Mouse (Mus musculus): ENCODE results near the gene Prex1. TPM values are rescaled to one million over a fixed set of nuclear protein-coding genes. Genes with fewer than 3 reads are reported as not detected.
A peak's percentile ranks its signal among the peaks of the same experiment; 100 is the strongest.

The Prex1 gene
- polyA plus RNA-seq, 1 experiment from 2014 or later = 29.7 TPM

GRCm38 (mm10) chr2:166664506-166664905 is 49.1 kb downstream of the Prex1 start:
- peaks cover 88% of the 10 kb centered on the region for H3K4me1 ChIP-seq (replicated peaks)
- 0 out of 2 replicates have a peak overlapping the region, but pooled peaks have one; percentile 20 for H3K27ac ChIP-seq
- 66% methylated on average over 15 of the region's 15 CpGs for WGBS
- no peak overlapping the region for H3K9ac ChIP-seq
- no peaks in the 10 kb centered on the region for H3K36me3 ChIP-seq
- no peak overlapping the region for H3K4me2 ChIP-seq
- no peaks in the 10 kb centered on the region for H3K9me3 ChIP-seq
- ATAC-seq (ENCODE audit: low FRiP score) = no peak
- no peaks in the 10 kb centered on the region for H3K27me3 ChIP-seq
- H3K4me3 ChIP-seq = no peak overlapping the region

GRCm38 (mm10) chr2:166663250-166663961 is 50.2 kb downstream of the Prex1 start:
- Histone ChIP-seq H3K4me1 (replicated peaks) (peaks cover 81% of the 10 kb centered on the region), H3K27me3 (no peaks in the 10 kb centered on the region), H3K9me3 (no peaks in the 10 kb centered on the region), H3K4me3 (no peak overlapping the region), H3K9ac (peak overlapping the region; percentile 5; the same call in 1 of the 2 replicates), H3K36me3 (no peaks in the 10 kb centered on the region), H3K27ac (peak overlapping the region; percentile 73), H3K4me2 (no peak overlapping the region)
- 47% methylated on average over 9 of the region's 9 CpGs for WGBS
- 0 out of 2 replicates have a peak, but pooled peaks have one; percentile 12 for ATAC-seq (ENCODE audit: low FRiP score)

- Histone ChIP-seq H3K4me3 (no peak overlapping the region), H3K36me3 (no peaks in the 10 kb centered on the region), H3K9ac (0 out of 2 replicates have a peak overlapping the region, but pooled peaks have one; percentile 2), H3K27me3 (no peaks in the 10 kb centered on the region), H3K4me2 (no peak overlapping the region), H3K27ac (peak overlapping the region; percentile 73), H3K4me1 (replicated peaks) (peaks cover 79% of the 10 kb centered on the region), H3K9me3 (no peaks in the 10 kb centered on the region)
- WGBS = 50% methylated on average over 6 of the region's 6 CpGs
- ATAC-seq (ENCODE audit: low FRiP score) = 0 out of 2 replicates have a peak, but pooled peaks have one; percentile 22
These were observed 51.0 kb downstream of the Prex1 start for GRCm38 (mm10) chr2:166662595-166663160.

- Histone ChIP-seq H3K36me3 (no peaks in the 10 kb centered on the region), H3K9me3 (no peaks in the 10 kb centered on the region), H3K27ac (peak overlapping the region; percentile 73), H3K4me1 (replicated peaks) (peaks cover 79% of the 10 kb centered on the region), H3K4me2 (no peak overlapping the region), H3K9ac (no peak overlapping the region), H3K27me3 (no peaks in the 10 kb centered on the region), H3K4me3 (no peak overlapping the region)
- WGBS = 67% methylated on average over 3 of the region's 3 CpGs
- no peak for ATAC-seq (ENCODE audit: low FRiP score)
These were observed 51.7 kb downstream of the Prex1 start for GRCm38 (mm10) chr2:166661971-166662370.

- peaks cover 79% of the 10 kb centered on the region for H3K4me1 ChIP-seq (replicated peaks)
- no peaks in the 10 kb centered on the region for H3K36me3 ChIP-seq
- H3K9me3 ChIP-seq = no peaks in the 10 kb centered on the region
- peak overlapping the region; percentile 73 for H3K27ac ChIP-seq
- H3K9ac ChIP-seq = no peak overlapping the region
- H3K4me2 ChIP-seq = no peak overlapping the region
- WGBS = 73% methylated on average over 12 of the region's 12 CpGs
- H3K4me3 ChIP-seq = no peak overlapping the region
- no peaks in the 10 kb centered on the region for H3K27me3 ChIP-seq
- ATAC-seq (ENCODE audit: low FRiP score) = no peak
These were observed 52.1 kb downstream of the Prex1 start for GRCm38 (mm10) chr2:166661498-166661897.

- WGBS = 68% methylated on average over 3 of the region's 3 CpGs
These were observed 55.3 kb downstream of the Prex1 start for GRCm38 (mm10) chr2:166658380-166658779.

GRCm38 (mm10) chr2:166657451-166658011 is 56.1 kb downstream of the Prex1 start:
- no peak for ATAC-seq (ENCODE audit: low FRiP score)
- 13% methylated on average over 10 of the region's 10 CpGs for WGBS
- H3K4me1 ChIP-seq (replicated peaks) = peaks cover 69% of the 10 kb centered on the region
- no peak overlapping the region for H3K4me2 ChIP-seq
- H3K4me3 ChIP-seq = no peak overlapping the region
- H3K9me3 ChIP-seq = no peaks in the 10 kb centered on the region
- peak overlapping the region; percentile 53; the same call in 1 of the 2 replicates for H3K9ac ChIP-seq
- peak overlapping the region; percentile 79 for H3K27ac ChIP-seq
- no peaks in the 10 kb centered on the region for H3K27me3 ChIP-seq
- H3K36me3 ChIP-seq = no peaks in the 10 kb centered on the region

More at GRCm38 (mm10) chr2:166658380-166658779, 55.3 kb downstream of the Prex1 start:
- H3K27me3 ChIP-seq = no peaks in the 10 kb centered on the region
- no peak overlapping the region for H3K4me3 ChIP-seq
- no peaks in the 10 kb centered on the region for H3K9me3 ChIP-seq
- peak overlapping the region; percentile 79 for H3K27ac ChIP-seq
- H3K9ac ChIP-seq = no peak overlapping the region
- peaks cover 75% of the 10 kb centered on the region for H3K4me1 ChIP-seq (replicated peaks)
- no peak overlapping the region for H3K4me2 ChIP-seq
- no peak for ATAC-seq (ENCODE audit: low FRiP score)
- no peaks in the 10 kb centered on the region for H3K36me3 ChIP-seq

GRCm38 (mm10) chr2:166656630-166657029 is 57.0 kb downstream of the Prex1 start:
- H3K36me3 ChIP-seq = no peaks in the 10 kb centered on the region
- H3K4me1 ChIP-seq (replicated peaks) = peaks cover 64% of the 10 kb centered on the region
- H3K4me3 ChIP-seq = peak overlapping the region; percentile 10
- H3K9ac ChIP-seq = no peak overlapping the region
- no peak for ATAC-seq (ENCODE audit: low FRiP score)
- peak overlapping the region; percentile 31 for H3K4me2 ChIP-seq
- peak overlapping the region; percentile 79 for H3K27ac ChIP-seq
- no peaks in the 10 kb centered on the region for H3K27me3 ChIP-seq
- WGBS = 38% methylated on average over 4 of the region's 4 CpGs
- H3K9me3 ChIP-seq = no peaks in the 10 kb centered on the region

GRCm38 (mm10) chr2:166655727-166656520 is 57.7 kb downstream of the Prex1 start:
- Histone ChIP-seq H3K4me1 (replicated peaks) (peaks cover 67% of the 10 kb centered on the region), H3K27ac (peak overlapping the region; percentile 79)

GRCm38 (mm10) chr2:166655308-166655707 is 58.3 kb downstream of the Prex1 start:
- ATAC-seq (ENCODE audit: low FRiP score) = no peak
- peak overlapping the region; percentile 79; the same call in 1 of the 2 replicates for H3K27ac ChIP-seq
- no peaks in the 10 kb centered on the region for H3K9me3 ChIP-seq
- H3K4me1 ChIP-seq (replicated peaks) = peaks cover 73% of the 10 kb centered on the region
- H3K4me3 ChIP-seq = no peak overlapping the region
- 84% methylated on average over 4 of the region's 4 CpGs for WGBS
- H3K36me3 ChIP-seq = no peaks in the 10 kb centered on the region
- H3K27me3 ChIP-seq = no peaks in the 10 kb centered on the region
- no peak overlapping the region for H3K4me2 ChIP-seq
- H3K9ac ChIP-seq = no peak overlapping the region

More at GRCm38 (mm10) chr2:166655727-166656520, 57.7 kb downstream of the Prex1 start:
- WGBS = 45% methylated on average over 11 of the region's 11 CpGs
- Histone ChIP-seq H3K4me2 (peak overlapping the region; percentile 31), H3K9ac (peak overlapping the region; percentile 43; the same call in 1 of the 2 replicates), H3K36me3 (no peaks in the 10 kb centered on the region), H3K9me3 (no peaks in the 10 kb centered on the region), H3K27me3 (no peaks in the 10 kb centered on the region), H3K4me3 (peak overlapping the region; percentile 10)
- ATAC-seq (ENCODE audit: low FRiP score) = no peak

GRCm38 (mm10) chr2:166654875-166655274 is 58.8 kb downstream of the Prex1 start:
- 0 out of 2 replicates have a peak overlapping the region, but pooled peaks have one; percentile 3 for H3K27ac ChIP-seq
- no peak overlapping the region for H3K4me3 ChIP-seq
- no peak overlapping the region for H3K9ac ChIP-seq
- no peak overlapping the region for H3K4me2 ChIP-seq
- 88% methylated on average over 4 of the region's 4 CpGs for WGBS
- H3K36me3 ChIP-seq = no peaks in the 10 kb centered on the region
- no peaks in the 10 kb centered on the region for H3K27me3 ChIP-seq
- ATAC-seq (ENCODE audit: low FRiP score) = no peak
- H3K4me1 ChIP-seq (replicated peaks) = peaks cover 71% of the 10 kb centered on the region
- H3K9me3 ChIP-seq = no peaks in the 10 kb centered on the region

- Histone ChIP-seq H3K9ac (no peak overlapping the region; the same call in 1 of the 2 replicates), H3K4me3 (no peak overlapping the region), H3K4me2 (no peak overlapping the region), H3K36me3 (no peaks in the 10 kb centered on the region), H3K27me3 (no peaks in the 10 kb centered on the region), H3K27ac (peak overlapping the region; percentile 70), H3K9me3 (no peaks in the 10 kb centered on the region), H3K4me1 (replicated peaks) (peaks cover 63% of the 10 kb centered on the region)
- no peak for ATAC-seq (ENCODE audit: low FRiP score)
- 12% methylated on average over 5 of the region's 5 CpGs for WGBS
These were observed 60.1 kb downstream of the Prex1 start for GRCm38 (mm10) chr2:166653564-166653963.
